Comparison of ENCODE assay signal across 7 mouse cellular contexts in the genomic region with DNA sequence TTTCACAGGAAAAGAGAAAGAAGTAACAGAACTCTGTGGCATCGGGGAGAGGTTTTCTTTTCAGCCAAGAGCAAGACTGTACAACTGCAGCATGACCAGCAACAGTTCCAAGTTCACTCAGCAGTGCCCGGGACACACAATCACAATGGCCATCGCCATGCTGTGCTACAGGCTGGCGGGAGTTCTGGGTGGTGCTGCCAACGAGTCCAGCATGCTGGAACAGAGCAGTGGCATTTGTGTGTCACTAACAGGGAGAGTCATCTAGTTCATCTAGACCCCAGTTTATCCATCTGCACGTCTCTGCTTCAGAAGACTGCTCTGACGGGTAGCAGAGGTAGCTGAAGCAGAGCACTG.
A peak's percentile ranks its signal among the peaks of the same experiment; 100 is the strongest.
DNase-seq lines count a peak whose midpoint lies in the region; ATAC-seq and TF ChIP-seq lines count a peak whose summit lies in the region.

No protein-coding gene starts in this region.

- peak; percentile 52 for DNase-seq in lung, adult 2 months
- DNase-seq in lung, postnatal 25 days (ENCODE audit: low spot score), result no peak
- DNase-seq in cerebellum, postnatal 14 days, result peak; percentile 77 to 85
- peak; percentile 57 to 71 for DNase-seq in heart, adult 2 months
- DNase-seq in kidney, postnatal 4 days, result peak; percentile 18 to 35
- no peak for DNase-seq in thymus, postnatal 36 days

- H3K27ac ChIP-seq in heart, adult 2 months, result peak overlapping the region; percentile 72

- peaks cover 17% of the 10 kb centered on the region for H3K36me3 ChIP-seq in heart, adult 2 months (ENCODE audit: control insufficient read depth, insufficient read depth, low read length)

- TF ChIP-seq EP300 in heart, adult 2 months (IDR thresholded peaks at IDR 0.05; ENCODE audit: insufficient read depth, low read depth, low read length), result 0 out of 2 replicates have a peak, but pooled peaks have one; percentile 31

- no peaks in the 10 kb centered on the region for H3K27me3 ChIP-seq in heart, adult 2 months (ENCODE audit: control insufficient read depth, insufficient read depth, low read length)

- intact Hi-C loops in heart, adult 2 months (cut with DNase I), result loop anchor here (2.0 kb wide), 1 partner anchor 15 kb away; no protein-coding TSS in a partner anchor

- WGBS in lung, adult 2 months, result 38% methylated on average over 7 of the region's 7 CpGs
- WGBS in heart, adult 2 months, result 32% methylated on average over 7 of the region's 7 CpGs

- ATAC-seq in inflammation-experienced regulatory T-cells, adult 6 months, result no peak

- no peak overlapping the region for H3K4me3 ChIP-seq in lung, adult 2 months (replicated peaks; ENCODE audit: extremely low read depth, low read depth, low read length)
- H3K4me3 ChIP-seq in heart, adult 2 months, result no peak overlapping the region

- no peak for TF ChIP-seq CTCF in lung, adult 2 months (IDR thresholded peaks at IDR 0.05; ENCODE audit: insufficient read depth, low read length)
- TF ChIP-seq CTCF in heart, adult 2 months (IDR thresholded peaks at IDR 0.05), result no peak

- H3K4me1 ChIP-seq in lung, adult 2 months (ENCODE audit: control insufficient read depth, insufficient read depth, low read length), result peaks cover 17% of the 10 kb centered on the region
- peaks cover 22% of the 10 kb centered on the region for H3K4me1 ChIP-seq in heart, adult 2 months (ENCODE audit: control insufficient read depth, insufficient read depth, low read length)

- no peaks in the 10 kb centered on the region for H3K79me2 ChIP-seq in heart, adult 2 months (replicated peaks; ENCODE audit: control insufficient read depth, insufficient read depth, low read length)

- H3K9ac ChIP-seq in heart, adult 2 months (ENCODE audit: low read depth, low read length), result no peak overlapping the region

- no peak for TF ChIP-seq POLR2A in lung, adult 2 months (IDR thresholded peaks at IDR 0.05; ENCODE audit: borderline replicate concordance, extremely low read depth, low read depth, low read length)
- TF ChIP-seq POLR2A in heart, adult 2 months (IDR thresholded peaks at IDR 0.05; ENCODE audit: insufficient read depth, low read depth, low read length), result no peak

Comparison
In these comparisons a context has a peak if more than half of its experiments do, and no peak if none do; other contexts are left out.
1. DNase-seq: peak in lung, adult 2 months (single experiment), cerebellum, postnatal 14 days (2 of 2), heart, adult 2 months (2 of 2) and kidney, postnatal 4 days (2 of 2); none in lung, postnatal 25 days (single experiment) and thymus, postnatal 36 days (0 of 2).